Mouse (Mus musculus): ENCODE measurements around the gene Eloa.
A peak's percentile ranks its signal among the peaks of the same experiment; 100 is the strongest.
"Not testable (repeated sequence)": the region's sequence is repeated elsewhere in the genome, so short reads cannot be mapped to it uniquely, and the experiment has no call there.

DNA sequence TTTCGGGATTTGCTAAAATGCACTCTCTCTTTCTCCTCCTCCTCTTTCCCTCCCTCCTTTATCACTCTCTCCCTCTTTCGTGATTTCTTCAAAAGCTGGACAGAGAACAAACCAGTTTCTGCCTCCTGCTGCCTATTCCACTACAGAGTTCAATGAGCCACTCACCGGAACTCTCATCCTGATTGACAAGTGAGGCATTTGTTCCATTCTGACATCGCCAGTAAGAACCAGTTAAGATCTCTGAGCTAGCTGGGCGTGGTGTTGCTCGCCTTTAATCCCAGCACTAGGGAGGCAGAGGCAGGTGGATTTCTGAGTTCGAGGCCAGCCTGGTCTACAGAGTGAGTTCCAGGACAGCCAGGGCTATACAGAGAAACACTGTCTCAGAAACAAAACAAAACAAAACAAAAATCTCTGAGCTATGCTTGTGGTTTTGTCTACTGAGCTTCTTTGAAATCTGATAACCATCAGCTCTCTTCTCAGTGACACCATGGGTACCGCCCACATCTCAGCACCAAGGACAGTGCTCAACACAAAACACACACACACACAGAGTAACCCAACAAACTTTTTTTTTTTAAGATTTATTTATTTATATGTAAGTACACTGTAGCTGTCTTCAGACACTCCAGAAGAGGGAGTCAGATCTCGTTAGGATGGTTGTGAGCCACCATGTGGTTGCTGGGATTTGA, 38.4 kb upstream of the Eloa start:
- TF ChIP-seq POLR2AphosphoS2 (IDR thresholded peaks at IDR 0.05; ENCODE audit: insufficient read length, low read depth); TCF12 (IDR thresholded peaks at IDR 0.05; ENCODE audit: insufficient read depth, poor library complexity, severe bottlenecking); POLR2A (IDR thresholded peaks at IDR 0.05; ENCODE audit: insufficient read length, low read depth); CEBPB (IDR thresholded peaks at IDR 0.05; ENCODE audit: insufficient read depth, poor library complexity, severe bottlenecking); MYOD1 (IDR thresholded peaks at IDR 0.05; ENCODE audit: control insufficient read depth in 1 of 3, insufficient read length in 2 of 3, low read depth in 2 of 3); USF1 (IDR thresholded peaks at IDR 0.05; ENCODE audit: low read depth); SRF (IDR thresholded peaks at IDR 0.05; ENCODE audit: control insufficient read depth, insufficient read length, low read depth); E2F4 (IDR thresholded peaks at IDR 0.05; ENCODE audit: insufficient read depth); MAX (IDR thresholded peaks at IDR 0.05; ENCODE audit: low read depth); MYOG (IDR thresholded peaks at IDR 0.05; ENCODE audit: control insufficient read depth in 1 of 3, insufficient read depth in 1 of 3, insufficient read length in 2 of 3, low read depth in 2 of 3): not testable (repeated sequence)
- peak; percentile 73 for TF ChIP-seq REST (IDR thresholded peaks at IDR 0.05; ENCODE audit: insufficient read depth, insufficient read length)
